In the genomic region with DNA sequence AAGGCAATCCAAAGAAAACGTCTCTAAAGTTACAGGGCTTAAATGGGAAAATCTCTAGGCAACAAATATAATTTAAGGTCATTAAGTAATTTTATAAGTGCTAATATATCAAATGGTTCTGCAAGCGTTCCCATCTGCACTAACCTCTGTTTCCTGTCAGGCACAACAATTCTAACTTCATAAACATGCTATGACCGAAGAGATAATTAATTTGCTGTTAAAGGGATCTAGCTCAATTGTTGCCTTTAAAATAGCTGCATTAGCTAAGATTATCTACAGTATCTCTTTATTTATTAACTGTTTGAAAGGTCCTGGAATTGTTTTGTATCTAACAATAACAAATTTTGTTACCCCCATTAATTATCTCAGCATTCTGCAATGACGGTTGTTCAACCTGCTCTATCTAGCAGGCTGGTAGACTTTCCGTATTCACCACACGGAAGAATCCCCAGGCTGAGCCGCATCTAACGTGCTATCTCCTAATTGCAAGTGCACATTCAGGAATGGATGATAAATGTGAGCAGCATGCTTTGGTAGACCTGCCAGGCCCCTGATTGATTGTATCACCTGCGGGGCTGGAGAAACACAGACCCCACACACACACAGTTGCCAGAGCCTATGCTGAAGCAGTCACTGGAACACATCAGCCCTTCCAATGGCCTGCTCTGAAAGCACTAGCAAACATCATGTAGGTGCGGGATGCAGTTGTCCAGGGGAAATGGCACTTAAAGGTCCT, we compare ENCODE assay signal across 14 mouse cellular contexts.
DNase-seq lines count a peak whose midpoint lies in the region; ATAC-seq and TF ChIP-seq lines count a peak whose summit lies in the region.
"Had no signal": no experiment of that assay in that cellular context is flagged by ENCODE, and none has a peak within 500 bp of the region (broad histone marks: within the 10 kb centered on the region; RNA-seq: fewer than 3 reads in every experiment).

No protein-coding gene starts in this region.

- peak; percentile 13; the same call in 1 of the 2 replicates for ATAC-seq in forebrain, embryonic 13.5 days
- ATAC-seq in forebrain, embryonic 15.5 days (replicated peaks) = no peak
- no peak for ATAC-seq in kidney, postnatal 0 days (replicated peaks; ENCODE audit: low FRiP score, low read depth)
- peak; percentile 40; the same call in 1 of the 2 replicates for ATAC-seq in hindbrain, postnatal 0 days
- ATAC-seq: CD4-positive, CD25-positive, alpha-beta regulatory T cell, adult 4 months; Patski had no signal

- 83% methylated on average over 10 of the region's 10 CpGs for WGBS in forebrain, embryonic 13.5 days
- WGBS in forebrain, embryonic 15.5 days = 77% methylated on average over 10 of the region's 10 CpGs
- 34% methylated on average over 10 of the region's 10 CpGs for WGBS in kidney, postnatal 0 days
- 65% methylated on average over 10 of the region's 10 CpGs for whole genome bisulfite sequencing in hindbrain, postnatal 0 days

- no peak overlapping the region for H3K9ac ChIP-seq in forebrain, embryonic 13.5 days
- no peak overlapping the region for H3K9ac ChIP-seq in forebrain, embryonic 15.5 days (replicated peaks)
- no peak overlapping the region for H3K9ac ChIP-seq in kidney, postnatal 0 days (ENCODE audit: low read depth, low read length)
- no peak overlapping the region for H3K9ac ChIP-seq in hindbrain, postnatal 0 days (replicated peaks; ENCODE audit: low read length)
- H3K9ac ChIP-seq: heart, embryonic 15.5 days had no signal

- no peak overlapping the region for H3K4me3 ChIP-seq in forebrain, embryonic 13.5 days
- H3K4me3 ChIP-seq in forebrain, embryonic 15.5 days = no peak overlapping the region
- H3K4me3 ChIP-seq in kidney, postnatal 0 days (replicated peaks; ENCODE audit: low read depth, low read length) = no peak overlapping the region
- no peak overlapping the region for H3K4me3 ChIP-seq in hindbrain, postnatal 0 days (ENCODE audit: low read length)
- H3K4me3 ChIP-seq: heart, adult 2 months; heart, embryonic 15.5 days had no signal

- no peak for TF ChIP-seq CTCF in kidney, postnatal 0 days (IDR thresholded peaks at IDR 0.05; ENCODE audit: low read depth)
- no peak for TF ChIP-seq CTCF in hindbrain, postnatal 0 days (IDR thresholded peaks at IDR 0.05; ENCODE audit: low read depth)

- no peaks in the 10 kb centered on the region for H3K27me3 ChIP-seq in forebrain, embryonic 13.5 days
- no peaks in the 10 kb centered on the region for H3K27me3 ChIP-seq in forebrain, embryonic 15.5 days
- no peaks in the 10 kb centered on the region for H3K27me3 ChIP-seq in kidney, postnatal 0 days (ENCODE audit: insufficient read depth, low read length)
- no peaks in the 10 kb centered on the region for H3K27me3 ChIP-seq in hindbrain, postnatal 0 days (ENCODE audit: insufficient read depth, low read length)
- H3K27me3 ChIP-seq: heart, embryonic 15.5 days; Patski had no signal

- peak; percentile 85 for DNase-seq in kidney, postnatal 0 days (ENCODE audit: low spot score)
- no peak for DNase-seq in kidney, adult 9 months
- peak; percentile 12 for DNase-seq in MN1 (ENCODE audit: low spot score)
- peak; percentile 17 for DNase-seq in hindbrain, postnatal 0 days (ENCODE audit: low spot score)
- no peak for DNase-seq in Muller cell, postnatal 12 days (ENCODE audit: inconsistent ontology term)
- DNase-seq: gastrocnemius, postnatal 25 days; thymus, adult 18-20 months had no signal

- no peaks in the 10 kb centered on the region for H3K4me1 ChIP-seq in forebrain, embryonic 13.5 days
- 0 out of 2 replicates have a peak, but pooled peaks cover 2% of the 10 kb centered on the region for H3K4me1 ChIP-seq in forebrain, embryonic 15.5 days
- H3K4me1 ChIP-seq in kidney, postnatal 0 days (replicated peaks; ENCODE audit: insufficient read depth, low read length) = no peaks in the 10 kb centered on the region; the same call in 1 of the 2 replicates
- H3K4me1 ChIP-seq in hindbrain, postnatal 0 days (ENCODE audit: insufficient read depth, low read length) = no peaks in the 10 kb centered on the region

- no peaks in the 10 kb centered on the region for H3K36me3 ChIP-seq in forebrain, embryonic 13.5 days (ENCODE audit: poor library complexity, severe bottlenecking)
- H3K36me3 ChIP-seq in forebrain, embryonic 15.5 days = no peaks in the 10 kb centered on the region
- no peaks in the 10 kb centered on the region for H3K36me3 ChIP-seq in kidney, postnatal 0 days (ENCODE audit: insufficient read depth, low read length)
- no peaks in the 10 kb centered on the region for H3K36me3 ChIP-seq in hindbrain, postnatal 0 days (ENCODE audit: insufficient read depth, low read length)
- H3K36me3 ChIP-seq: heart, embryonic 15.5 days had no signal

- H3K9me3 ChIP-seq in forebrain, embryonic 13.5 days (replicated peaks) = no peaks in the 10 kb centered on the region
- no peaks in the 10 kb centered on the region for H3K9me3 ChIP-seq in forebrain, embryonic 15.5 days
- H3K9me3 ChIP-seq in kidney, postnatal 0 days (replicated peaks; ENCODE audit: low read length) = no peaks in the 10 kb centered on the region
- no peaks in the 10 kb centered on the region for H3K9me3 ChIP-seq in hindbrain, postnatal 0 days (ENCODE audit: low read length)
- H3K9me3 ChIP-seq: heart, embryonic 15.5 days had no signal

- H3K27ac ChIP-seq in forebrain, embryonic 13.5 days = no peak overlapping the region
- H3K27ac ChIP-seq in forebrain, embryonic 15.5 days (replicated peaks) = no peak overlapping the region
- H3K27ac ChIP-seq in kidney, postnatal 0 days = no peak overlapping the region
- no peak overlapping the region for H3K27ac ChIP-seq in hindbrain, postnatal 0 days
- H3K27ac ChIP-seq: heart, adult 2 months; heart, embryonic 15.5 days had no signal

- no peak overlapping the region for H3K4me2 ChIP-seq in forebrain, embryonic 13.5 days
- no peak overlapping the region for H3K4me2 ChIP-seq in forebrain, embryonic 15.5 days (replicated peaks)
- H3K4me2 ChIP-seq in kidney, postnatal 0 days (ENCODE audit: low read length) = no peak overlapping the region
- no peak overlapping the region for H3K4me2 ChIP-seq in hindbrain, postnatal 0 days (ENCODE audit: low read depth, low read length)
- H3K4me2 ChIP-seq: heart, embryonic 15.5 days; midbrain, embryonic 11.5 days had no signal

Comparison
In these comparisons a context has a peak if more than half of its experiments do, and no peak if none do; other contexts are left out.
1. ATAC-seq: peak in forebrain, embryonic 13.5 days (single experiment) and hindbrain, postnatal 0 days (single experiment); none in forebrain, embryonic 15.5 days (single experiment) and kidney, postnatal 0 days (single experiment).
2. DNase-seq: peak in kidney, postnatal 0 days (single experiment), MN1 (single experiment) and hindbrain, postnatal 0 days (single experiment); none in kidney, adult 9 months (single experiment) and Muller cell, postnatal 12 days (single experiment).